Mouse (Mus musculus) intestine, embryonic 15.5 days (tissue): ENCODE results near the gene Mrvi1. TPM values are rescaled to one million over a fixed set of nuclear protein-coding genes. Genes with fewer than 3 reads are reported as not detected.
"Not testable (repeated sequence)": the region's sequence is repeated elsewhere in the genome, so short reads cannot be mapped to it uniquely, and the experiment has no call there.

Source experiments
- ATAC-seq: fragments of 200-750 bp; cut with Nextera tagmentation; 2 replicates; pipeline ENCODE4 v1.8.0; 2017; ENCODE audit warnings: moderate TSS enrichment, moderate library complexity
- H3K27ac ChIP-seq: fragments of 300-500 bp; sonication (generic); 2 replicates; pipeline ENCODE4 v1.5.1; 2015; ENCODE audit warnings: mild to moderate bottlenecking, inconsistent platforms
- H3K27me3 ChIP-seq: fragments of 300-500 bp; sonication (generic); replicated peaks from 2 replicates; pipeline ENCODE4 v1.6.1; 2015; ENCODE audit warnings: inconsistent platforms
- H3K36me3 ChIP-seq: fragments of 300-500 bp; sonication (generic); 2 replicates; pipeline ENCODE4 v1.6.1; 2015; ENCODE audit warnings: inconsistent platforms
- H3K4me1 ChIP-seq: fragments of 300-500 bp; sonication (generic); replicated peaks from 2 replicates; pipeline ENCODE4 v1.6.1; 2015; ENCODE audit warnings: inconsistent platforms
- H3K4me2 ChIP-seq: fragments of 300-500 bp; sonication (generic); replicated peaks from 2 replicates; pipeline ENCODE4 v1.6.1; 2015; ENCODE audit warnings: mild to moderate bottlenecking, inconsistent platforms
- H3K4me3 ChIP-seq: fragments of 300-500 bp; sonication (generic); replicated peaks from 2 replicates; pipeline ENCODE4 v1.5.1; 2015; ENCODE audit warnings: inconsistent platforms
- H3K9ac ChIP-seq: fragments of 300-500 bp; sonication (generic); 2 replicates; pipeline ENCODE4 v1.6.1; 2015; ENCODE audit warnings: inconsistent platforms
- H3K9me3 ChIP-seq: fragments of 300-500 bp; sonication (generic); 2 replicates; pipeline ENCODE4 v1.6.1; 2016; ENCODE audit warnings: inconsistent platforms
- WGBS: fragments of 180-500 bp; shearing (Covaris S2); methylation state at CpG from one replicate; pipeline ENCODE4 v1.1.7; 2015; 5-methylcytosine and 5-hydroxymethylcytosine counted together
- polyA plus RNA-seq: library from polyadenylated mRNA; unstranded; fragments of >200 nt; fragmentation: Nextera tagmentation; extraction: Ambion mirVana; gene quantifications from 2 replicates; pipeline ENCODE4 v1.2.1, GENCODE M21; 2015

The Mrvi1 gene
- polyA plus RNA-seq, 1 experiment from 2014 or later = 16.9 TPM

DNA sequence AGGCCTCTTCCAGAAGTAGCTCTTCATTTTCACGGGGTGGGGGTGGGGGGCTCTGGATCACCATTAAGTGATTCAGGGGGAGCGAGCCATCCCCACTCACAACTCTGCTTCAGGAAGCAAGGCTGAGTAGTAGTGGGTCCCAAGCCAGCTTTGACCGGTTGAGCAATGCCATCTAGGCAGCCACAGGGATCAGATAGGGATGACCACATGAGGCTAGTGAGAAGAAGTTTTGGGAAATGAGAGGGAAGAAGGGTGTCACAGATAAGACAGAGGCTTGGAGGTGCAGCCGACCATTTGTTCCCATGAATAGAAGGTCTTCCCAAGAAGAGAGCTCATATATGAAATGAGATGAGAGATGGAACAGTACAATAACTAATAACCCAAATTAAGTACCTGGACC is 55.7 kb downstream of the Mrvi1 start:
- no peak for ATAC-seq
- no peak overlapping the region for H3K9ac ChIP-seq
- no peak overlapping the region for H3K4me2 ChIP-seq
- 85% methylated on average over 4 of the region's 4 CpGs for WGBS
- H3K9me3 ChIP-seq = no peaks in the 10 kb centered on the region
- H3K27me3 ChIP-seq = no peaks in the 10 kb centered on the region
- no peak overlapping the region for H3K27ac ChIP-seq
- no peak overlapping the region for H3K4me3 ChIP-seq
- H3K4me1 ChIP-seq = no peaks in the 10 kb centered on the region
- H3K36me3 ChIP-seq = no peaks in the 10 kb centered on the region

DNA sequence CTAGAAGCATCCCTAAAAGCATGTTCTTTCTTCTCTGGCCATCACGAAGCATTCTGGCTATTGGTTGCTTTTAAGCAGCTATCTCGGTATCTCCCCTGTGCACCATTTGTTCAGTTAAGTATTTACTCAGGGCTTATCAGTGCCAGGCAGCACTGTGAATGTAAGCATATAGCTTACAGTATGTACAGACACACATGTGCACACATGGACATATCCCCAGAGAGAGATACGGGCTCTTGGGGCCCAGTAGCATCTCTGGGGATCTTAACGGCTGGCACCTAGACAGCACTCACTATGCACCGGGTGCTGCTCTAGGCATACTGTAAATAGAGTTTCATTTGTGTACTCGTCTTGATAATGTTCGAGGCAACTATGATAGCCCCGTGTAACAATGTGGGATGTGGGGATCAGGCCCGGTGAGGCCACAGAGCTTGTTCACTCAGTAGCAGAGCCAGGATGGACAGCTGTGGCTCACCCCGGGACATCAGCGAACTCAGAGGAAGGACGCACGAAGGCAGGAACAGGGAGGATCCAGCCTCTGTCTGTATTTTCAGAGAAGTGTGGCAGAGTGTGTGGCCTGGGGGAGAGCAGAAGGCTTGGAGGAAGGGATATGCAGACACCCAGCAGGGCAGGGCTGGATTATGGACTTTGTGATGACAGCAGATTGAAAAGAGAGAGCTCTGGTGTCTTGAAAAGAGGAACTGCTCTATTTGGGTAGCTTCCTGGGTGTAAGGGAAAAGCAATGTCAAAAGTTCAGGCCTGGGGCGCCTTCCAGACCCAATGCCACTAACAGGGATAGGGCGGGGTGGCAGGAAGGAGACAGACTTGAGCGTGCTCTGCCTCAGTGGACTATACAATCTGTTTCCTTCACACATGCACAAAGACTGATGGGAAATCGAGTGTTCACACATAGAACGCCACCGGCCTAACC is 61.7 kb downstream of the Mrvi1 start:
- peak; percentile 77 for ATAC-seq
- no peak overlapping the region for H3K4me3 ChIP-seq
- H3K36me3 ChIP-seq = no peaks in the 10 kb centered on the region
- H3K9me3 ChIP-seq = no peaks in the 10 kb centered on the region
- no peak overlapping the region for H3K9ac ChIP-seq
- peaks cover 13% of the 10 kb centered on the region for H3K4me1 ChIP-seq
- no peaks in the 10 kb centered on the region for H3K27me3 ChIP-seq
- no peak overlapping the region for H3K4me2 ChIP-seq
- 61% methylated on average over 19 of the region's 19 CpGs for WGBS
- peak overlapping the region; percentile 70 for H3K27ac ChIP-seq

DNA sequence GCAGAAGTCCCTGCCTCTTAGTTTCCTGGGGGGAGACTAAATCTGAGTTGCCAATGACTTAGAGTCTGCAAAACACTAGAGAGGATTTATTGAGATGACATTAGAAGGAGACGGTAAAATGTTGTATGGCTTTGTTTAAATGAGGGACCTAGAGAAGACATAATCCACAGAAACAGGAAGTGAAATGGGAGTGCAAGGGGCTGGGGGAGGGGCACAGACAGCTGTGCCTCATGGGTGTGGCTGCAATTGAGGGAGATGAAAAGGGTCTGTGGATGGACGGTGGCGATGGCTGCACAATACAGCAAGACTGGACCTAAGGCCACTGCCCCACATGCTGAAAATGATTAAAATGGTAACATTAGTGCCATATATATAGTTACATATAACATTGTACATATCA is 62.5 kb downstream of the Mrvi1 start:
- no peaks in the 10 kb centered on the region for H3K36me3 ChIP-seq
- H3K9me3 ChIP-seq = no peaks in the 10 kb centered on the region
- no peaks in the 10 kb centered on the region for H3K27me3 ChIP-seq
- 28% methylated on average over 3 of the region's 3 CpGs for WGBS
- ATAC-seq = no peak
- H3K4me1 ChIP-seq = peaks cover 13% of the 10 kb centered on the region
- no peak overlapping the region for H3K4me2 ChIP-seq
- no peak overlapping the region for H3K4me3 ChIP-seq
- peak overlapping the region; percentile 70; the same call in 1 of the 2 replicates for H3K27ac ChIP-seq
- no peak overlapping the region for H3K9ac ChIP-seq

DNA sequence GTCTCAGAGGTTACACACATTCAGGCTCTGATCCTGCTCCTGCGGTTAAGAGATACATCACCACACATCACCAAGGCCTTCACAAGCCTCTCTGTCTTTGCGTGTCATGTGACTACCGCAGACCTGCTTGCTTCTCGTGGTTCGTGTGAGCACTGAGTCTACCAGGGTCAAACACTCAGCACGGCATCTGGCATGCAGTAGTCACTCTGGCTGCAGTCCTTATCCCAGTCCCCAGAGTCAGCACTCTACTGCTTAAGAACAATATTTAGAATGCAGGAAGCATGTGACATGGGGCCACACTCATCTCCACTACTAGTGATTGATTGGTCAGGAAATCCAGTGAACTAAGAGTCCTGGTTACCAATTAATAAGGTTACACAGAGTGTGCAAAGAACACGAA is 66.3 kb downstream of the Mrvi1 start:
- H3K4me3 ChIP-seq = no peak overlapping the region

DNA sequence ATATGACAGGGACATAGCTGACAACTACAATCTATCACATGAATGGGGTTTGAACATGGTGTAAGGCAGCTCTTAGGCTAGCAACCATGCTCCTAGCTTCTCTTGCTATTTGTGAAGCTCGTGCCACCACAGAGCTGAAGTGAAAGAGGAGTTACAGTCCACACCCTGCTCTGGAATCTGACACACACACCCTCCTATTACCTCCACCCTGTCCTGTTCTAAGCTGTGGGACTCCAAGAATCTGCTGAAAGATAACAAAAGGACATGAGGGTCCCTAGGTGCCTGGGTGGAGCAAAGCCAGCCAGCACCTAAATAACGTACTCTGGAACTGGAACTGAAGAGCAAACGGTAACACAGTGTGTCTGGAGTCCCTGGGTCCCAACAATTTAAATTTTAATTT is 67.7 kb downstream of the Mrvi1 start:
- WGBS = 51% methylated on average over 3 of the region's 3 CpGs
- H3K9me3 ChIP-seq = no peaks in the 10 kb centered on the region
- no peak overlapping the region for H3K27ac ChIP-seq
- no peak overlapping the region for H3K9ac ChIP-seq
- H3K36me3 ChIP-seq = no peaks in the 10 kb centered on the region
- H3K4me2 ChIP-seq = no peak overlapping the region
- H3K27me3 ChIP-seq = no peaks in the 10 kb centered on the region
- peak; percentile 82 for ATAC-seq
- 0 out of 2 replicates have a peak, but pooled peaks cover 2% of the 10 kb centered on the region for H3K4me1 ChIP-seq
- no peak overlapping the region for H3K4me3 ChIP-seq

More for the DNA sequence above, 66.3 kb downstream of the Mrvi1 start:
- no peak overlapping the region for H3K9ac ChIP-seq
- peak; percentile 46 for ATAC-seq
- H3K27me3 ChIP-seq = no peaks in the 10 kb centered on the region
- H3K27ac ChIP-seq = peak overlapping the region; percentile 27; the same call in 1 of the 2 replicates
- no peaks in the 10 kb centered on the region for H3K9me3 ChIP-seq
- H3K4me2 ChIP-seq = no peak overlapping the region
- H3K4me1 ChIP-seq = peaks cover 10% of the 10 kb centered on the region
- no peaks in the 10 kb centered on the region for H3K36me3 ChIP-seq
- WGBS = 41% methylated on average over 7 of the region's 7 CpGs

DNA sequence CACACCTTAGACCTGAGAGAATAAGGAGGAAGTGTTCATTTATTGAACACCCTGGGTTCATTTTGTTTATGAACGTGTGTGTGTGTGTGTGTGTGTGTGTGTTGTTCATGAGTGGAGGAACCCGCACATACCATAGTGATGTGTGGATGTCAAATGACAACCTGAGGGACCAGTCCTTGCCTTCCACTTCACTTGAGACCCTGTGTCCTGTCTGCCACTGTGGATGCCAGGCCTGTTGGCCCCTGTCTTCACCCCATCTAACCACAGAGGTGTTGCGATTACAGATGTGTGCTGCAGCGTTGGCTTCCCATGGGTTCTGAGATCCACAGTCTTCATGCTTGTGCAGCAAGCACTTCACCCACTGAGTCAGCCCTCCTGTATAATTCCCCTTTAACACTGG is 68.5 kb downstream of the Mrvi1 start:
- peak overlapping the region; percentile 38; the same call in 1 of the 2 replicates for H3K27ac ChIP-seq
- H3K9me3 ChIP-seq = no peaks in the 10 kb centered on the region
- H3K36me3 ChIP-seq = no peaks in the 10 kb centered on the region
- no peak overlapping the region for H3K9ac ChIP-seq
- no peak for ATAC-seq
- WGBS = 97% methylated on average over 4 of the region's 4 CpGs
- H3K27me3 ChIP-seq = no peaks in the 10 kb centered on the region
- no peak overlapping the region for H3K4me3 ChIP-seq
- H3K4me2 ChIP-seq = no peak overlapping the region
- no peaks in the 10 kb centered on the region for H3K4me1 ChIP-seq

DNA sequence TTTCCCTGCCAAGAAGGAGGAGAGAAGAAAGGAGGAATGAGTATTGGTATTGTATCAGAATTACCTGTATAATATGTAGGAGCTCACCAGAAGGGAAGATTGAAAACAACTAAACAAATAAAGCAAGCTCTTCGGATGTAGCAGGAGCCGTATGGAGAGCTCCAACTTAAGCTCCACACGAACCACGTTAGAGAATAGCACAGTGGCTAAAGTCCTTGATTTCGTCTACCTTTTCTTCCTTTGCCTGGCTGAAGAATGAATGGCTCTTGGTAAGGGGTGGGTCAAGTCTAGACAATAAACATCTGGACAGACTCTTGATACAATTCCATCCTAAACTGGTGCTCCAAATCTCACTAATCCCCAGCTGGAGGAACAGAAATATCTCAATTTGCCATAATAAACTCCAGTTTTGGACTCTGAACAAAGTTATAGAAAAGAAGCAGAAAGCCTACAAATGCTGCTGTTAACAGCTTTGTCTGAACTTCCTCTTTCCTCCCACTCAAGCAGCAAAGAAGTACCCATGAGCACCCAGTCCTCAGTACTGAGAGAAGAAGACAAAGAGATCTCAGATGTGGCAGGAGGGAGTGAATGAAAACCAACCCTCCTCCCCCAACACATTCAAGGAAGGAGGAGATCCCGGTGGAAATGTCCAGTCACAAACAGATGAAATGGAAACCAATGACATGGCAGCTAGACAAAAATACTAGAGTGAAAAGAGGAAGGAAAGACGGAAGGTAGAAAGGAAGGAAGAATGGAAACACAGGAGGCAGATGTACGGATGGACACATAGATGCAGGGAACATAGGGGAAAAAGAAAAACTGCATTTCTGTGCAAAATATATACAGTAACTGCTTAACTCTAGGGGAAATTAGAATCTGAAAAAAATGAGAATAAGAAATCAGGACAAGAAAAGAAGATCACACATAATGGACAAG is 73.8 kb downstream of the Mrvi1 start:
- H3K4me3 ChIP-seq = no peak overlapping the region
- 73% methylated on average over 8 of the region's 8 CpGs for WGBS

DNA sequence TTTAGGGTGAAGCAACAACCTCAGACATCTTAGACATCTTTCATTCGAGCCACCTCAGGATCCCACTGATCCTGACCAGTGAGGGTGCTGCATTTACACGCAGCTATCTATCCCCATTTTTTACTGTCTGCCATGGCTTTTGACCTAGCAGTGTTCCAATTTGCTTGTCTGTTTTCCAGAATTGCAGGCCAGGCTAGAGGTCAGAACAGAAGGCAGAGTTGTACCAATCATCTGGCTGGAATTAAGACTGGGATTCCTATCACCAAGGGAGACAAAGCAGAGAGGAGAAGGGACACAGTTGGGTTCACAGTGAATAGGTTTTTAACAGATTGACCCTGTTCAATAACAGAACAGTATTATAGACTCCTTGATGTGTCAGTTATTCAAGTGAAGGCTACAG is 75.7 kb downstream of the Mrvi1 start:
- WGBS = 84% methylated on average over 2 of the region's 2 CpGs
- no peaks in the 10 kb centered on the region for H3K4me1 ChIP-seq
- H3K36me3 ChIP-seq = no peaks in the 10 kb centered on the region
- no peaks in the 10 kb centered on the region for H3K27me3 ChIP-seq
- no peak overlapping the region for H3K4me3 ChIP-seq
- H3K9ac ChIP-seq = no peak overlapping the region
- no peak overlapping the region for H3K27ac ChIP-seq
- no peak for ATAC-seq
- no peaks in the 10 kb centered on the region for H3K9me3 ChIP-seq
- no peak overlapping the region for H3K4me2 ChIP-seq

More for the DNA sequence above, 73.8 kb downstream of the Mrvi1 start:
- no peaks in the 10 kb centered on the region for H3K27me3 ChIP-seq
- no peak overlapping the region for H3K27ac ChIP-seq
- H3K4me1 ChIP-seq = no peaks in the 10 kb centered on the region
- H3K36me3 ChIP-seq = no peaks in the 10 kb centered on the region
- H3K9me3 ChIP-seq = no peaks in the 10 kb centered on the region
- ATAC-seq = no peak
- H3K9ac ChIP-seq = no peak overlapping the region
- no peak overlapping the region for H3K4me2 ChIP-seq

DNA sequence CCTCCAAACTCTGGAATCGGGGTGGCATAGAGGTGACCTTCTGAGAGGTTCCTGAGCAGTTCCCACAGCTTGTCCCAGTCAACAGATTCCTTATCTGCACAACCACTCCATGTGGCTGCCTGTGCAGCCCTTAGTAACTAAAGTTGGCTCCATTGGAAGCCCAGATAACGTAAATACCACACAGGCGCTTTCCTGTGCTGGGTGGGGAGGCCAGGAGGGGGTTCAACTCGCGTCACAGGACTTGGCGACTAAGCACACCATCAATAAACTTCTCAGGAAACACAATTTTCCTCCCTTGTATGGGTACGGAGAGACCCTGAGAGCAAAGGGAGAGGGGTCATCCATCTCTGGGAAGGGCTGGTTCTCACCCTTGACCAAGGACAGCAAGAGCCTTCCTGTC is 79.0 kb downstream of the Mrvi1 start:
- Histone ChIP-seq H3K9ac (no peak overlapping the region), H3K36me3 (no peaks in the 10 kb centered on the region), H3K27me3 (no peaks in the 10 kb centered on the region), H3K27ac (no peak overlapping the region), H3K9me3 (no peaks in the 10 kb centered on the region), H3K4me2 (no peak overlapping the region), H3K4me3 (no peak overlapping the region), H3K4me1 (no peaks in the 10 kb centered on the region)
- 51% methylated on average over 7 of the region's 7 CpGs for WGBS
- peak; percentile 50; the same call in 1 of the 2 replicates for ATAC-seq

DNA sequence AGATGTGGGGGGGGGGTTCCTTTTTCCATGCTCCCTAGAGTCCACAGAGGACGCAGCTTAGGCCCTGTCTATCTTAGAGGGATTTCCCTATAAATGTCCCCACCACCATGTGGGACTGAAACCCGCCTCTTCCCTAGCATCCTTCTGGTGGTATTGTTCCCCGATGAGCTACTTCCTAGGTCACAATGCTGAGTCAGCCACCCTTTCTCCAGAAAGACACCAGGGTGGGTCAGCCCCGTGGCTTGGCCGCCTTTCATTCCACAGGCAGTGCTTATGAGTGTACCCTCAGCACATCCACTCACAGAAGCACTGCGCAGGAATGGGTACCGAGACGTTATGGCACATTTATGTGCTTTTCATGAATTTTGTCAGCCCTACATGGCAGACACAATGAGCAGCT is 85.1 kb downstream of the Mrvi1 start:
- Histone ChIP-seq H3K9me3 (no peaks in the 10 kb centered on the region), H3K36me3 (no peaks in the 10 kb centered on the region), H3K27me3 (no peaks in the 10 kb centered on the region), H3K4me1 (peaks cover 13% of the 10 kb centered on the region), H3K4me3 (no peak overlapping the region), H3K9ac (no peak overlapping the region), H3K27ac (no peak overlapping the region), H3K4me2 (no peak overlapping the region)
- WGBS = 92% methylated on average over 8 of the region's 8 CpGs
- ATAC-seq = no peak

DNA sequence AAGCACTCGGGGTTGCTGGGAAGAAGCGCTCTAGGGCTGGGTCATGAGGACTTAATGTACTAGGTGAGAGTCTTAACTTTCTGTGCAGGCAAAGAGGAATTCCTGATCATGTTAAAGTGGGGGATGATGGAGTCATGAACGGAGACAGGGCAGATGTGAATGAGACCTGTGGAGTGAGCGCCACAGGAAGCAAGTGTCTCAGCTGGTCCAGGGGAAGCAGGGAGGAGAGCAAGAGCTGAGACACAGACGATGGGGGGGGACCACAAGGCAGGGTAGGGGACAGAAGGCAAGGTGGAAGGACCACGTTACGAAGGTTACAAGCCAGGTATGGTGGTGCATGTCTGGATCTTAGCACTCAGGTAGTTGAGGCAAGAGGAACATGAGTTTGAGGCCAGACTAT is 85.8 kb downstream of the Mrvi1 start:
- Histone ChIP-seq H3K4me3 (no peak overlapping the region), H3K4me1 (peaks cover 16% of the 10 kb centered on the region), H3K27me3 (no peaks in the 10 kb centered on the region), H3K4me2 (no peak overlapping the region), H3K36me3 (no peaks in the 10 kb centered on the region), H3K9ac (no peak overlapping the region), H3K9me3 (no peaks in the 10 kb centered on the region), H3K27ac (no peak overlapping the region)
- no peak for ATAC-seq
- WGBS = 92% methylated on average over 7 of the region's 7 CpGs

DNA sequence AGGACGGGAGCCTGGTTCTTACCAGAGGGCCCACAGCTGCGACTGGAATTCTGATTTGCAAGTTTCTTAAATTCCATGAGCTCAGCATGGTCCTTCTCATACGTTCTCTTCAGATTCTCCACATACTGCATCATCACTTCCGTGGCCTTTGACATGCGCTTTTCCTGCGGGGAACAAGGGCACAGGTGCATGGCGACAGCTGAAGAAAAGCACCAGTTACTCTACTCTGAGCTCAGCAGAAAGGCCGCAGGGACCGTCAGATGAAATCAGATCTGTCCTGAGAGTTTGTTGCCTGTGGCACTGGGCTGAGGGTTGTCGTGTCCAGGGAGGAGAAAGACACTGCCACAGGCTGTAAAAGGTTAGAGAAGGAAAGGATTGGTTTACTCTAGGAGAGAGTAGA is 86.5 kb downstream of the Mrvi1 start:
- 84% methylated on average over 10 of the region's 10 CpGs for WGBS
- not testable (repeated sequence) for H3K9me3 ChIP-seq, H3K4me2 ChIP-seq, H3K27me3 ChIP-seq, ATAC-seq, H3K27ac ChIP-seq, H3K4me3 ChIP-seq, H3K9ac ChIP-seq, H3K36me3 ChIP-seq
- peaks cover 18% of the 10 kb centered on the region for H3K4me1 ChIP-seq
